Mouse (Mus musculus): ENCODE measurements around the gene Phf7.

- TF ChIP-seq POLR2A (IDR thresholded peaks at IDR 0.05; ENCODE audit: low read depth, low read length) (no peak), CTCF (IDR thresholded peaks at IDR 0.05; ENCODE audit: extremely low read depth, insufficient read depth, insufficient read length, insufficient replicate concordance) (no peak)
Observed at GRCm38 (mm10) chr14:31240528-31240927, 10.6 kb downstream of the Phf7 start.

All from spleen, adult 2 months (tissue).